Mouse (Mus musculus) thymus, adult 2 months (tissue): ENCODE measurements around the gene Dpf1. TPM values are rescaled to one million over a fixed set of nuclear protein-coding genes. Genes with fewer than 3 reads are reported as not detected.

Experiments used
- DNase-seq: peaks from one replicate; pipeline ENCODE4 v3.0.0; 2021
- H3K27ac ChIP-seq: fragments of 200-500 bp; 2 replicates; pipeline ENCODE4 v1.5.1; 2012; ENCODE audit warnings: low read length, control low read depth; ENCODE audit not compliant: control insufficient read depth, insufficient read depth
- H3K27me3 ChIP-seq: fragments of 200-500 bp; 2 replicates; pipeline ENCODE4 v1.6.1; 2012; ENCODE audit warnings: mild to moderate bottlenecking, low read length, moderate library complexity, mixed read lengths; ENCODE audit not compliant: control insufficient read depth, insufficient read depth
- H3K36me3 ChIP-seq: fragments of 200-500 bp; 2 replicates; pipeline ENCODE4 v1.6.1; 2012; ENCODE audit warnings: mild to moderate bottlenecking, low read length, moderate library complexity; ENCODE audit not compliant: control insufficient read depth, insufficient read depth
- H3K4me1 ChIP-seq: fragments of 200-500 bp; replicated peaks from 2 replicates; pipeline ENCODE4 v1.6.1; 2012; ENCODE audit warnings: low read length; ENCODE audit not compliant: control insufficient read depth, insufficient read depth
- H3K4me3 ChIP-seq: fragments of 200-500 bp; 2 replicates; pipeline ENCODE4 v1.5.1; 2012; ENCODE audit warnings: mild to moderate bottlenecking, low read length, control low read depth, moderate library complexity; ENCODE audit not compliant: control insufficient read depth, insufficient read depth
- CTCF ChIP-seq: fragments of 200-500 bp; IDR thresholded peaks from 2 replicates; pipeline ENCODE4 v1.5.1; 2012; ENCODE audit warnings: mild to moderate bottlenecking, control low read depth, low read length, moderate library complexity, borderline replicate concordance; ENCODE audit not compliant: control insufficient read depth, poor library complexity, insufficient read depth; ENCODE audit errors: extremely low read depth
- POLR2A ChIP-seq: fragments of 200-500 bp; IDR thresholded peaks from 2 replicates; pipeline ENCODE4 v1.6.1; 2012; ENCODE audit warnings: mild to moderate bottlenecking, low read length, control low read depth, moderate library complexity; ENCODE audit not compliant: control insufficient read depth, poor library complexity, insufficient read depth; ENCODE audit errors: extremely low read depth
- WGBS: fragments of 180-500 bp; shearing (Covaris S2); methylation state at CpG from one replicate; pipeline ENCODE4 v1.1.7; 2018; 5-methylcytosine and 5-hydroxymethylcytosine counted together
- polyA plus RNA-seq: library from polyadenylated mRNA; depleted of rRNA; stranded (reverse); fragments of >200 nt; gene quantifications from 2 replicates; pipeline ENCODE4 v1.2.3, GENCODE M21; 2012

Gene Dpf1
- polyA plus RNA-seq, 1 experiment = 1.8 TPM

DNA sequence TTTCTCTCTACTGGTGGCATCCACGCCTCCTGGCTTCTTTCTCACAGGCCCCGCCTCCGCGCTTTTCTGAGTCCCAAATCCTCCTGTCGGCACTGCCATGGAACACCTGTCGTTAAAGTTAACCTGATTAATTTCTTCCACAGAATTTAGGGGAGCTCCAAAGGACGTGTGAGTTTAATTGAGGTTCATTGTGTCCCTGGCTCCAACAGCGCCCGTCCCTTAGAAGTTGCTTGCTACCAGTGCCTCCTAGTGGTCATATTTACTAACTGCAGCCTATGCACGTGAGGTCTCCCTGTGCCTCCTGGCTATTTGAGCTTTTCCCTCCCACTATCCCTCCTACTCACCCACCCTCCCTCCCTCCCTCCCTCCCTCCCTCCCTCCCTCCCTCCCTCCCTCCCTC, 6.8 kb upstream of the Dpf1 start:
- 22% methylated on average over 10 of the region's 10 CpGs for WGBS
- no peak for TF ChIP-seq POLR2A
- TF ChIP-seq CTCF = no peak
- DNase-seq = peak; percentile 66
- H3K4me3 ChIP-seq = no peak overlapping the region
- H3K27me3 ChIP-seq = no peaks in the 10 kb centered on the region
- peaks cover 4% of the 10 kb centered on the region; the same call in 1 of the 2 replicates for H3K4me1 ChIP-seq
- H3K27ac ChIP-seq = no peak overlapping the region
- no peaks in the 10 kb centered on the region for H3K36me3 ChIP-seq

DNA sequence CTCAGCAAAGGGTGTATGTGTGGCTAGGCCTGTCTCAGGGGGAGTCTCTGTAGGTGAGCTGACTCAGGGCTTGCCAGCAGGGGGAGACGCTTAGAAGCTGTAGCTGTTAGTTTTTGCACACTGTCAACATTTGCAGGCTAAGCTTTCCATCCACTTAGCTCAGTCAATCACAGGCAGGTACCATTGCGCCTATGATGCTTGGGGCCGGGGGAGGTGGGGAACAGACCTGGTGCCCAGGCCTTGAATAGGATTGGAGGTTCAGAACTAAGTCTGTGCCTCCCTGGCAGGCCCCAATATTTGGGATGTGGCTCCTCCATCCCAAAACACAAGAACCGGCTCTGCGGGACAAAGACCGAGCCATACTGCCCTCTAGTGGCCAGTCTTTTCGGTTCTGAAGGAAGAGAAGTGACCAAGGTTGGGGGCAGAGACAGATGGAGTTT, 2.6 kb upstream of the Dpf1 start:
- Histone ChIP-seq H3K4me3 (no peak overlapping the region), H3K27me3 (peaks cover 17% of the 10 kb centered on the region), H3K4me1 (peaks cover 12% of the 10 kb centered on the region), H3K27ac (no peak overlapping the region), H3K36me3 (no peaks in the 10 kb centered on the region)
- peak; percentile 62 for DNase-seq
- TF ChIP-seq CTCF = peak; percentile 73; the same call in 1 of the 2 replicates
- TF ChIP-seq POLR2A = no peak
- WGBS = 5% methylated on average over 7 of the region's 7 CpGs

DNA sequence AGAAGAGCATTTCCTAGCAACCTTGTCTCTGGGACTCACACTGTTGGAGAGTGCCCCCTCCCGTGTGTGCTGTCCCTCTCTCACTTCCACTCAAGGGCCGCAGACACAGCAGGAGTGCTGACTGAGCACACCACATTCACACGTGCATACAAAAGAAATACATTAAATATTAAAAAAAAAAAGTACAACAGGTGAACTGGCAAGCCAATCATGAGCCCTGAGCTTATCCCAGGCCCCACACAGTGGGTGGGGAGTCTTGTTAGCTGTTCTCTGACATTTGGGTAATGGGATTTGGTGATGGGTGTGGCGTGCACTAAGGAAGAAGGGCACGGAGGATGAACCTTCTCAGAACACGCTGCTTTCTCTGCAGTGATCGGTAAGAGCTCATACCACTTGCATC, 1.1 kb upstream of the Dpf1 start:
- 68% methylated on average over 7 of the region's 7 CpGs for WGBS
- Histone ChIP-seq H3K27ac (no peak overlapping the region), H3K4me3 (no peak overlapping the region), H3K27me3 (peaks cover 22% of the 10 kb centered on the region), H3K4me1 (peaks cover 16% of the 10 kb centered on the region), H3K36me3 (no peaks in the 10 kb centered on the region)
- no peak for DNase-seq
- TF ChIP-seq CTCF (no peak), POLR2A (no peak)

GRCm38 (mm10) chr7:29304463-29305262, 912 bp downstream of the Dpf1 start:
- no peaks in the 10 kb centered on the region for H3K36me3 ChIP-seq
- H3K4me1 ChIP-seq = peaks cover 28% of the 10 kb centered on the region
- peaks cover 31% of the 10 kb centered on the region for H3K27me3 ChIP-seq
- DNase-seq = no peak
- H3K27ac ChIP-seq = no peak overlapping the region
- 7% methylated on average over 45 of the region's 48 CpGs for WGBS
- 0 out of 2 replicates have a peak overlapping the region, but pooled peaks have one; percentile 17 for H3K4me3 ChIP-seq
- TF ChIP-seq POLR2A = no peak
- TF ChIP-seq CTCF = no peak

GRCm38 (mm10) chr7:29305263-29305988, 1.7 kb downstream of the Dpf1 start:
- TF ChIP-seq POLR2A = no peak
- no peak for TF ChIP-seq CTCF
- no peaks in the 10 kb centered on the region for H3K36me3 ChIP-seq
- H3K27ac ChIP-seq = no peak overlapping the region
- peaks cover 33% of the 10 kb centered on the region for H3K4me1 ChIP-seq
- H3K27me3 ChIP-seq = peaks cover 31% of the 10 kb centered on the region
- H3K4me3 ChIP-seq = no peak overlapping the region
- no peak for DNase-seq
- WGBS = 64% methylated on average over 9 of the region's 9 CpGs

DNA sequence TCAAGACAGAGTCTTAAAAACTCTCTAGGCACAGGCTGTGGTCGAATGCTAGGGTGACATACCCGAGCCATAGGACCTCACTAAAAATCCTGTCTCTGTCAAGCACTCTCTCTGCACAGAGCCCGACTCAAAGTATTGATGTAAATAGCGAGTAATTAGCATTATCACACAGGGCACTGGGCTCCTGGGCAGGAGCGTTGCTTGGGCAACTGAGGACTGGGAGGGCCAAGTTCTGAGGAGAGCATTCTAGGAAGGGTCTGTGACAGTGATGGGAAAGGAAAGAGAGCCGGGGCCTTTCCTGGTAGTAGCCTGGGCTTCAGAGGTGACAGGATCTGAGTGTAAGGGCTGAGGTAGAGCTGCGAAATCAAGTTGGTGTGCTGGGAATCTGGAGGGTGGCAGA, 2.4 kb downstream of the Dpf1 start:
- no peak for TF ChIP-seq CTCF
- no peak for DNase-seq
- H3K4me1 ChIP-seq = peaks cover 36% of the 10 kb centered on the region
- no peak overlapping the region for H3K4me3 ChIP-seq
- 88% methylated on average over 7 of the region's 7 CpGs for WGBS
- H3K36me3 ChIP-seq = no peaks in the 10 kb centered on the region
- peaks cover 31% of the 10 kb centered on the region for H3K27me3 ChIP-seq
- no peak overlapping the region for H3K27ac ChIP-seq
